Mouse (Mus musculus) heart, adult 9 months (tissue): Measurements from ENCODE around the gene Slc16a11.

ENCODE experiments used
- DNase-seq, 2 experiments: peaks; one replicate each; pipeline ENCODE4 v3.0.0; 2022; ENCODE audit warnings: low spot score in 2 of 2

Slc16a11 gene

GRCm38 (mm10) chr11:70225798-70226601 is 13.4 kb downstream of the Slc16a11 start:
- peak in 1 of 2 experiments; percentile 23 for DNase-seq

- DNase-seq: no peak
Observed at GRCm38 (mm10) chr11:70226602-70226890, 14.0 kb downstream of the Slc16a11 start.

DNA sequence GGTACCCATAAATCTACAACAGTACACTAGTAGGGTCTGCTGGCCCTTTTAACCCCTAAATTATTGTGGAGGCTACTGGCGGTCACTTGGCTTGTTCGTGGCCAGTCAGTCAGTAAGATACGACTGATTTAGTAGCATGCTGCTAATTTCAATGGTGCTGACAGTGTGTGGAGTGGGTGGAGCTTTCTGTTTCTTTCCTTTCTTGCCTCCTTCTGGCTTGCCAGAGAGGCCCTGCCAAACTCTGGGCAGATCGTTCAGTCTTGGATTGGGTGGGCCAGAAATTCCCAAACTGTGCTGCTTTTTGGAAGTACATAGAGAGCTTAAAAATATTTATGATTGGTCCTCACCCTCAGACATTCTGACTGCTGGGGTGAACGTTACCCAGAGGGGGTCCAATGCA is 14.6 kb downstream of the Slc16a11 start:
- no peak for DNase-seq

GRCm38 (mm10) chr11:70227661-70228245 is 15.2 kb downstream of the Slc16a11 start:
- DNase-seq: no peak

DNA sequence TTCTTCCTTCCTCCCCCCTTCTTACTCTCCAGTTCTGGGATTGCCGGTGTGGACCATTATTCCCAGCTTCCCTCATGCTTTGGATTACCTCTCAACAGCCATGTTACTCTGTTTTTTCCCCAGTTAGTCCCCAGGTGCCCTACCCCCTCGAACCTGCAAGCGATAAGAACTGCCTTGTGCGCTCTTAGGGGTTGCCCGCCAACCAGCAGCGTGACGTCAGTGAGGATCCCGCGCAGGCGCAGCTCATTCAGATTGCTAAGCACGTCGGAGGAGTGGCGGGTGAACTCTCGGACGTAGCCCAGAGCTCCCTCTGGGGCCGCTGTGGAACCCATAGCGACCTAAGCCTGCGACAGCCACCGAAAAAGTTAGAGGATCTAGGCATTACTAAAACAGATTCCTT is 16.3 kb downstream of the Slc16a11 start:
- DNase-seq: peak; percentile 86 to 87

GRCm38 (mm10) chr11:70229260-70230010 is 16.9 kb downstream of the Slc16a11 start, which contains the start of gene Bcl6b:
Gene Bcl6b, minus strand, starts transcription at chr11:70229798.
- peak in 1 of 2 experiments; percentile 75 for DNase-seq

DNA sequence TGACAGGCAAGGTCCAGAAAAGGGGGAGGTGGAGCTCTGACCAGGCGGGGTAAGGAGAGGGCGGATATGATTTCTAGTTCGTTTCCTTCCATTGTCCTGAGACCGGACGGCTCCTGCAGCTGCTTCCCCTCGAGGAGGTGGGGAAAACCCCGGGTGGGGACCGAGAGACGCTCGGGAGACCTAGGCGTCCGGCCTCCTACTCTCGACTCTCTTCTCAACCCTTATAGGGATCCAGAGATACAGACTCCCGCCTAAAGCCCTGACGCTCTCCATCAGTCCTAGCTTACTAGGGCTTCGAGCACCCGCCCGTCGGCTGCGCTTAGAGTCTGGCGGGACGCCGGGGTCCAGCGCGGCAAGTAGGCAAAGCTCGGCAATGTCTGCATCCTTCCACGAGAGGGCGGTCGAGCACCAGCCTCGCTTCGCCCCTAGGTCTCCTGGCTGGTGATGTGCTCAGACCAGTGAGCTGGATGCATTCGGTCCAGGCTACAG is 17.7 kb downstream of the Slc16a11 start:
- peak; percentile 87 to 92 for DNase-seq

- peak; percentile 68 to 69 for DNase-seq
Observed at GRCm38 (mm10) chr11:70232546-70232945, 20.0 kb downstream of the Slc16a11 start.

DNA sequence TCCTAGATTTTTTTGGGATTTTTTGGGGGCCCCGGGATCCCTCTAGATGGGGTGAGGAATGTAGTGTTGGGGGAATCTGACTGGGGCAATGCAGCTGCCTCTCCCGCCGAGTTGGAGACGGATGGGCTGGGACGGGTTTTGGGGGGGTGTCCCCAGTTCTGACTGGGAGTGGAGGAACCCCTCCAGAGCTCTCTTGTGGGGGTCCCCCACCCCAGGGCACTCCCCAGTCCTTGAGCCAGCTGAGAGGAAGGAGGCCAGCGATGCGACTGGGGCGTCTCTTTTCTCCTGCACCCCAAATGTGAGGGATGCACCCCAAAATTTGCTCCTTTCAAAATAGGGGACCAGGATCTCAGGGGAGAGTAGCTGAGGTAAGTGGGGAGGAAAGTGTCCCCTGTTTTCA is 20.5 kb downstream of the Slc16a11 start:
- DNase-seq: no peak

DNA sequence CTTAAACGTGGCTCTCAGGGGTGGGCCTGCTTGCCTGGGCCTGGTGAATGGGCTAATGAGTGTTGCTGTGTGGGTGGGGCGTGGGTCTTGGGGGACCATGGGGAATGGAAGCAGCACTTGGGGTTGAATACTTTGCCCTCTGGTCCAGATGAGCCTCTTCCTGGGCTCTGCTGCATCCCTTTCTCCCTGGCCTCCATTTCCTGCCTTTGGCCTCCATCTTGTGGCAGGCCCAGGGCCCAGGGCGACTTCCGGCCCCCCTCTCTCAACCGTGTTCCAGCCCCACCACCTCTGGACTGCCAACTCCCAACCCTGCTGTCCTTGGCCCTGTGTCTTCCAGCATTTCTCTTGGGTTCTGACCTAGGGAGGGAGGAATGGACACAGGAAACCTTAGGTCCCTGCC is 21.5 kb downstream of the Slc16a11 start:
- peak in 1 of 2 experiments; percentile 68 for DNase-seq

- no peak for DNase-seq
Observed at GRCm38 (mm10) chr11:70234497-70234896, 21.9 kb downstream of the Slc16a11 start.

DNA sequence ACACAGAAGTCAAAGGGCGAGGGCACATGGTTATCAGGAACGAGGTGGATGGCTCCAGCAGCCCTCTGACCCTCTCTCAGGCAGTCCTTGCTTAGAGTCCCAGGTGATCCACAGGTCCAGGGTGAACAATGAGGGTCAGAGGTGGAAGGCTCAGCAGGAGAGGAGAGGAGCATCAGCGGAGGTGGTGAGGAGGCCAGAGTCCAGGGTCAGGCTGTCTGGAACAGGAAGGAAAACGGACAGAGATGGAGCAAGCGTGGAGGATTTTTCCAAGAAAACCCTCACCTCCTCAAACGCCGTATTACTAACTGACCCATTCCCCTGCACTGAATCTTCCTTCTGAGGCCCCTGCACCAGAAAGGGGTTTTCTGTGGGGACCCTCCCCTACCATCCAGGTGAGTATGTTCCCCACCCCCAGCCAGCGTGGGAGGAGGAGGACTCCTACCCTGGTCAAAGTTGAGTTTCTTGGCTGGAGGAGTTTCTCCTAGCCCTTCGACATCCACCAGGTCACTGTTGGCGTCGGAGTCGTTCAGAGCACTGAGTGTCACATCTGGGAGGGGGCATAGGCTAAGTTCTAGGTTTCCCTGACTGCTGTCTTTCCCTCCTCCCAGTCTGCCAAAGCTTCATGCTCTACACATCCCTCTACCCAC is 22.8 kb downstream of the Slc16a11 start:
- DNase-seq: no peak

GRCm38 (mm10) chr11:70236717-70237116 is 24.2 kb downstream of the Slc16a11 start:
- DNase-seq: peak in 1 of 2 experiments; percentile 48

DNA sequence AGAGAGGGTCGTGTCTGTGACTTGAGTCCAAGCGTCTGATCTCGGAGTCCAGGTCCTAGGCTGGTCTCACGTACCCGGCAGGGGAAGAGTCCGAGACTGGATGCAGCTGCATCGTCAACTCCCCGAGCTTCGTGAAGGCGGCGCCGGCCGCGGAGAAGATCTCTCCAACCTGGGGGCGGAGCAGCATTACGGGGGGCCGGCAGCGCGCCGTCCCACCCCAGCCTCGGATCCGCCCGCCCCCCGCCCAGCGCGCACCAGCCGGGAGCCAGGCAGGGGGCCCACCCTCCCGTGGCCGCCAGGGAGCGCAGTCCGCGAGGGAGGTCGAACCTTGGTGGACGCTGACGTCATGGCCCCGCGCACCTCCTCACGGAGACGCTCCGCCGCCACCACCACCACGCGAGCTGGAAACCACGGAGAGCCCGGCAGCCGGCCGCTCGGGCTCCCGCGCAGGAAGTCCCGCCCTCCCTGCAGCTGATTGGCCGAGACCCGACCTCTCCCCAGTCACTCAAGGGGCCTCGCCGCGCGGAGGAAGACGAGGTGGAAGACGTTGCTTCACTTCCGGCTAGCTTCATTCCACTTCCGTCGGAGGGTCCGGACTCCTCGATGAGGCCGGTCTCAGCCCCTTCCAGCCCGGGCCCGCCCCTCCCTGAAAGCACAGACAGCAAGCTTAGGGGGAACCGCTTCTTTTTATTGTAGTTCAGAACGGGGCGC is 25.1 kb downstream of the Slc16a11 start, which contains the start of gene 0610010K14Rik:
0610010K14Rik (minus strand) TSS at position 458 of the 711 bp plus-strand sequence.
- DNase-seq: peak; percentile 98

DNA sequence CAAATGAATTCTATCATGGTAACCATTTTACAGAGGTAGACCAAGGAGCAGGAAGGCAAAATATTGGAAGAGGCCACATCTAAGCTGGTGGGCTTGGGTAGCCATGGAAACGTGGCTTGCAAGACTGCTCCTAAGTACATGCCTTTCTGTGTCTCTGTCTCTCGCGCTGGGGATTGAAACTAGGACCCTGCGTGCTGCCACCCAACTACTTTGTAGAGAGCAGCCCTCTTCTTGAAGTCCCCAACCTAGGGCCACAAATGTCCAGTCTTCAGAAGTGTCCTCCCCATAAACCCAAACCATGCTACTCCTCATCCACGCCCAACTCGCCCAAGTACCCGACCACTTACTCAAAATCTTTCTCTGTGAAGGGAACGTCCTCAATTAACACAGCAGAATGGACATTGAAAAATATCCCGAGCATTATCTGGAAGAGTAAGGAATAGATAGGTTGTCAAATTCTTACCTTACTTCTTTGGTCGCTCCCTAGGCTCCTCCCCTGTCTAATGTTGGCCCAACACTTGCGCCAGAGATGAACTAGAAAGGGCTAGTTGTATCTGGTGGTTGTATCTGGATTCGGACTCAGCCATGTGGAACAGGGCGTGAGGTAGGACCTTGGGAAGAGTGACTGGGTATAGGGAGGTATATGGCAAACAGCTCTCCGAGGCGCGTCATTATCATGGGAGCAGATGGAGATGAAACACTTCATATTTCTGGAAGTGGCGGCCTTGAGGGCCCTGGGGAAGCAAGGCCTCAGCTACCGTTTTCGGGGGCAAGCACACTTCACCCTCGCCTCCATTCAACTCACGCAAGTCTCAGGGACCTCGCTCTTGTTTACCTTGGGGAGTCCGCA is 26.3 kb downstream of the Slc16a11 start:
- no peak for DNase-seq

- DNase-seq: peak; percentile 83 to 90
Observed at GRCm38 (mm10) chr11:70239541-70240279, 27.2 kb downstream of the Slc16a11 start, which contains the start of the genes Gm21988 and Rnasek. Gene Gm21988, minus strand, starts transcription at chr11:70239830. Gene Rnasek, minus strand, starts transcription at chr11:70239842.

DNA sequence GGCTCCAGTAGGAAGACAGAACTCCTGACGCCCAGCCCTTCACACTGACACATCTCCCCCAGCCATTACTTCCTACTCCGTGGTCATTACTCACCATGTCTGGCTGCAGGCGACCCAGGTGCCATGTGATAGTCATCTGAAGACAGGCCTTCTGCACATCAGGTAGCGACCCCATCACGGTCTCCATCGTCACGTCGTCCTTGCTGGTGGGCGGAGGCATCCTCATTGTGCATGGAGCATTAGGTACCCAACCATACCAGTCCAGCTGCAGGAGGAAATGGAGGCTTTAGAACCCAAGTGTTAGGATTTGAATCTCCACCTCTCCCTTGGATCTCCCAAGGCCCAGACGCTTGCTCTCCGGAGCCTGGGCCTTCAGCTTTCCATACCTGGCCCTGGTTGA is 30.0 kb downstream of the Slc16a11 start:
- no peak for DNase-seq

- peak in 1 of 2 experiments; percentile 27 for DNase-seq
Observed at GRCm38 (mm10) chr11:70247136-70247845, 34.7 kb downstream of the Slc16a11 start.

DNA sequence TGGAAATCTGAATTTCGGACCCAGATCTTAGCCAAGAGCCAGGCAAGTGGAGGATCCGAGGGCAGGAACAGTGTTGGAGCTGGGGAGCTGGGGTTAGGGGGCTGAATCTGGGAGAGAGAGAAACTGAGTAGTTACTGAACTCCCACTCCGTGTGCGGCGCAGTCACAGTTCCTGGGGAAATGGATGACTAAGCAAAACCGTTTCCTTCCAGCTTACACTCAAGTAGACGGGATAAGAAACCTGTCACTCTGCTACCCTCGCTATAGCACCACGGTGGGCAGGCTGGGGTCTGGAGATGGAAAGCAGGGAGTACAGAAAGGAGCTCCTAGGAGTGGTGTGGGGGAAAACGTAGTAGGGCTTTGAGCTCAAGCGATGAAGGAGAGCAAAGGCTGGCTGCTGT is 37.6 kb downstream of the Slc16a11 start:
- DNase-seq: no peak
